Mouse (Mus musculus) kidney, embryonic 15.5 days (tissue): Measurements from ENCODE around the gene Agpat4. TPM values are rescaled to one million over a fixed set of nuclear protein-coding genes. Genes with fewer than 3 reads are reported as not detected.
A peak's percentile ranks its signal among the peaks of the same experiment; 100 is the strongest.

ENCODE experiments used
- ATAC-seq: fragments of 200-750 bp; cut with Nextera tagmentation; replicated peaks from 2 replicates; pipeline ENCODE4 v1.8.0; 2017; ENCODE audit warnings: moderate TSS enrichment; ENCODE audit not compliant: low FRiP score
- H3K27ac ChIP-seq: fragments of 300-500 bp; sonication (generic); 2 replicates; pipeline ENCODE4 v1.5.1; 2015; ENCODE audit warnings: mild to moderate bottlenecking, inconsistent platforms
- H3K27me3 ChIP-seq: fragments of 300-500 bp; sonication (generic); 2 replicates; pipeline ENCODE4 v1.6.1; 2015; ENCODE audit warnings: inconsistent platforms
- H3K36me3 ChIP-seq: fragments of 300-500 bp; sonication (generic); 2 replicates; pipeline ENCODE4 v1.6.1; 2015; ENCODE audit warnings: inconsistent platforms
- H3K4me1 ChIP-seq: fragments of 300-500 bp; sonication (generic); 2 replicates; pipeline ENCODE4 v1.6.1; 2015; ENCODE audit warnings: inconsistent platforms
- H3K4me2 ChIP-seq: fragments of 300-500 bp; sonication (generic); 2 replicates; pipeline ENCODE4 v1.6.1; 2015; ENCODE audit warnings: moderate library complexity, mild to moderate bottlenecking, inconsistent platforms
- H3K4me3 ChIP-seq: fragments of 300-500 bp; sonication (generic); replicated peaks from 2 replicates; pipeline ENCODE4 v1.5.1; 2015; ENCODE audit warnings: mild to moderate bottlenecking, inconsistent platforms
- H3K9ac ChIP-seq: fragments of 300-500 bp; sonication (generic); 2 replicates; pipeline ENCODE4 v1.6.1; 2015; ENCODE audit warnings: mild to moderate bottlenecking, inconsistent platforms
- H3K9me3 ChIP-seq: fragments of 300-500 bp; sonication (generic); replicated peaks from 2 replicates; pipeline ENCODE4 v1.6.1; 2016; ENCODE audit warnings: inconsistent platforms
- WGBS: fragments of 180-500 bp; shearing (Covaris S2); methylation state at CpG from one replicate; pipeline ENCODE4 v1.1.7; 2015; ENCODE audit warnings: mixed read lengths; 5-methylcytosine and 5-hydroxymethylcytosine counted together
- polyA plus RNA-seq: library from polyadenylated mRNA; unstranded; fragments of >200 nt; fragmentation: Nextera tagmentation; extraction: Ambion mirVana; gene quantifications from 2 replicates; pipeline ENCODE4 v1.2.1, GENCODE M21; 2015

Agpat4 gene
- polyA plus RNA-seq, 1 experiment from 2014 or later = 37.2 TPM

DNA sequence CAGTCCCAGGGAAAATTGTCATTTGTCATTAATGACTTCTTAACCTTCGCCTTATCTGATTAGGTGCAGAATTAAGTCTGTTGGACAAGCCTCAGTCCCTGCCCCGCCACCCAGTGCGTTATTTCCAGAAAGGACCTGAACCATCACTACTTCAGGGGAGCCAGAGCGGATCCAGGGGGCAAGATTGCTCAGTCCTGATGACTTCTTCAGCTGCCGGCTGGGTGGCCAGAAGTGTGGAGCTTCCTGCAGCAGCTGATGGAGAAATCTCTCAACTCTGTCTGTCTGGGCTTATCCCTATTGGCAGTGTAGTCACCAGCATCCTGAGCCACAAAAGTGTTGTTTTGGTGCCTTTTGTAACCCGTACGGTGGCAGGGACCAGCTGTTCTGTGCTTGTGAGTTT lies 60.8 kb downstream of the Agpat4 start:
- no peak for ATAC-seq
- Histone ChIP-seq H3K9ac (no peak overlapping the region), H3K27me3 (no peaks in the 10 kb centered on the region), H3K27ac (no peak overlapping the region), H3K4me3 (no peak overlapping the region), H3K4me2 (no peak overlapping the region), H3K4me1 (peaks cover 15% of the 10 kb centered on the region), H3K36me3 (peaks cover 6% of the 10 kb centered on the region), H3K9me3 (peaks cover 6% of the 10 kb centered on the region; the same call in 1 of the 2 replicates)
- 68% methylated on average over 7 of the region's 7 CpGs for WGBS

DNA sequence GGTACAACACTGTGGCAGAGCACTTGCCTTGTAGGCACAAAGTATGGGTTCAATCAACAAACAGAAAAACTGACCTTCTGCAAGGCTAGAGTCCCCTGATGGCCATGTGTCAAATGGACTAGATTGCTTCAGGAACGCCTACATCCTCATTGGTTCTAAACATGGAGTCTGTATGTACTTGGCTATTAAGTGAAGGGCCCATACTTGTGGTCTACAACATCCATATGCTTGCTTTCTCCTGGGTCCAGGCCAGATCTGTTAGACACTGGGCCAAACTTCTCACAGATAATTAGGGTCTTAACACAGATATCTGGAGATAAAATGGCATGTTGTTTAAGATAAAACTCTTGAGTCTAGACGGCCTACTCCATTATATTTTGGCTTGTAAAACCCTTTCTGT lies 61.3 kb downstream of the Agpat4 start:
- no peak overlapping the region for H3K4me2 ChIP-seq
- no peak for ATAC-seq
- peaks cover 6% of the 10 kb centered on the region for H3K36me3 ChIP-seq
- H3K4me3 ChIP-seq = no peak overlapping the region
- H3K9ac ChIP-seq = no peak overlapping the region
- WGBS = 87% methylated on average over 2 of the region's 2 CpGs
- H3K4me1 ChIP-seq = peaks cover 13% of the 10 kb centered on the region
- H3K9me3 ChIP-seq = peaks cover 6% of the 10 kb centered on the region; the same call in 1 of the 2 replicates
- H3K27me3 ChIP-seq = no peaks in the 10 kb centered on the region
- H3K27ac ChIP-seq = no peak overlapping the region

GRCm38 (mm10) chr17:12182702-12183485 lies 64.4 kb downstream of the Agpat4 start:
- no peaks in the 10 kb centered on the region; the same call in 1 of the 2 replicates for H3K36me3 ChIP-seq
- no peak overlapping the region for H3K4me2 ChIP-seq
- H3K4me3 ChIP-seq = no peak overlapping the region
- H3K27ac ChIP-seq = no peak overlapping the region
- ATAC-seq = no peak
- peaks cover 16% of the 10 kb centered on the region for H3K4me1 ChIP-seq
- H3K9ac ChIP-seq = no peak overlapping the region
- H3K9me3 ChIP-seq = no peaks in the 10 kb centered on the region
- no peaks in the 10 kb centered on the region for H3K27me3 ChIP-seq
- 65% methylated on average over 5 of the region's 5 CpGs for WGBS

GRCm38 (mm10) chr17:12184283-12184682 lies 65.8 kb downstream of the Agpat4 start:
- ATAC-seq = no peak
- no peaks in the 10 kb centered on the region for H3K27me3 ChIP-seq
- H3K36me3 ChIP-seq = no peaks in the 10 kb centered on the region; the same call in 1 of the 2 replicates
- 62% methylated on average over 8 of the region's 8 CpGs for WGBS
- H3K9ac ChIP-seq = no peak overlapping the region
- no peak overlapping the region for H3K4me2 ChIP-seq
- peaks cover 5% of the 10 kb centered on the region; the same call in 1 of the 2 replicates for H3K4me1 ChIP-seq
- no peak overlapping the region for H3K27ac ChIP-seq
- no peaks in the 10 kb centered on the region for H3K9me3 ChIP-seq
- no peak overlapping the region for H3K4me3 ChIP-seq

GRCm38 (mm10) chr17:12185855-12186254 lies 67.4 kb downstream of the Agpat4 start:
- Histone ChIP-seq H3K27me3 (no peaks in the 10 kb centered on the region), H3K27ac (no peak overlapping the region), H3K9me3 (no peaks in the 10 kb centered on the region), H3K36me3 (no peaks in the 10 kb centered on the region; the same call in 1 of the 2 replicates), H3K9ac (no peak overlapping the region), H3K4me2 (no peak overlapping the region), H3K4me3 (no peak overlapping the region), H3K4me1 (peaks cover 3% of the 10 kb centered on the region; the same call in 1 of the 2 replicates)
- ATAC-seq = no peak; the same call in 1 of the 2 replicates
- whole genome bisulfite sequencing = 87% methylated on average over 4 of the region's 4 CpGs

DNA sequence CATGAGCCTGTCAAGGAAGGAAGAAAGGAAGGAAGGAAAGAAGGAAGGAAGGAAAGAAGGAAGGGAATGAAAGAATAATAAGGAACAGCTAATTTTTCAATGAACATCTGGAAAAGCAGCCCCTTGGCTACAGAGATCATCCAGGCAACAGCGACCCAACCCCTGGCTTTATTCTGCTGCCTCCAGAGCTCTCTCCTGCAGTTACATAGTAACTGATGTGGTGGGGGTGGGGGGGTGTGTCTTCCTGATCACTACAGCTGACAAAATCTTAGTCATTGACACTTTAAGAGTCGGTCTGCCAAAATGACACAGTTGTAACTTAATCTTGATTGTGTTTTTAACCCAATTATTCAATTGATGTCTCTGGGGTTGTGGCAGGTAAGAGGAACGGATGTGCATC lies 67.8 kb downstream of the Agpat4 start:
- Histone ChIP-seq H3K9me3 (no peaks in the 10 kb centered on the region), H3K9ac (no peak overlapping the region), H3K4me3 (no peak overlapping the region), H3K27me3 (no peaks in the 10 kb centered on the region), H3K4me2 (no peak overlapping the region), H3K36me3 (no peaks in the 10 kb centered on the region; the same call in 1 of the 2 replicates), H3K27ac (no peak overlapping the region), H3K4me1 (peaks cover 3% of the 10 kb centered on the region; the same call in 1 of the 2 replicates)
- no peak for ATAC-seq
- 71% methylated on average over 3 of the region's 3 CpGs for WGBS

GRCm38 (mm10) chr17:12187782-12188181 lies 69.3 kb downstream of the Agpat4 start:
- Histone ChIP-seq H3K27ac (no peak overlapping the region), H3K9me3 (no peaks in the 10 kb centered on the region), H3K4me3 (no peak overlapping the region), H3K27me3 (no peaks in the 10 kb centered on the region), H3K4me2 (no peak overlapping the region), H3K36me3 (no peaks in the 10 kb centered on the region), H3K4me1 (peaks cover 3% of the 10 kb centered on the region; the same call in 1 of the 2 replicates), H3K9ac (no peak overlapping the region)
- WGBS = 55% methylated on average over 1 of the region's 1 CpGs
- no peak for ATAC-seq

GRCm38 (mm10) chr17:12195137-12195536 lies 76.6 kb downstream of the Agpat4 start:
- H3K4me2 ChIP-seq = peak overlapping the region; percentile 36

GRCm38 (mm10) chr17:12195604-12196003 lies 77.1 kb downstream of the Agpat4 start:
- Histone ChIP-seq H3K27ac (peak overlapping the region; percentile 90), H3K9ac (no peak overlapping the region), H3K9me3 (no peaks in the 10 kb centered on the region), H3K27me3 (no peaks in the 10 kb centered on the region), H3K36me3 (peaks cover 14% of the 10 kb centered on the region; the same call in 1 of the 2 replicates), H3K4me3 (no peak overlapping the region; the same call in 1 of the 2 replicates), H3K4me2 (peak overlapping the region; percentile 36), H3K4me1 (peaks cover 25% of the 10 kb centered on the region)
- peak; percentile 90 for ATAC-seq
- 28% methylated on average over 10 of the region's 10 CpGs for WGBS

More at GRCm38 (mm10) chr17:12195137-12195536, 76.6 kb downstream of the Agpat4 start:
- ATAC-seq = peak; percentile 91
- no peak overlapping the region; the same call in 1 of the 2 replicates for H3K4me3 ChIP-seq
- no peaks in the 10 kb centered on the region for H3K9me3 ChIP-seq
- peak overlapping the region; percentile 90 for H3K27ac ChIP-seq
- no peaks in the 10 kb centered on the region for H3K27me3 ChIP-seq
- 9% methylated on average over 5 of the region's 5 CpGs for WGBS
- H3K9ac ChIP-seq = no peak overlapping the region
- peaks cover 12% of the 10 kb centered on the region; the same call in 1 of the 2 replicates for H3K36me3 ChIP-seq
- H3K4me1 ChIP-seq = peaks cover 25% of the 10 kb centered on the region

DNA sequence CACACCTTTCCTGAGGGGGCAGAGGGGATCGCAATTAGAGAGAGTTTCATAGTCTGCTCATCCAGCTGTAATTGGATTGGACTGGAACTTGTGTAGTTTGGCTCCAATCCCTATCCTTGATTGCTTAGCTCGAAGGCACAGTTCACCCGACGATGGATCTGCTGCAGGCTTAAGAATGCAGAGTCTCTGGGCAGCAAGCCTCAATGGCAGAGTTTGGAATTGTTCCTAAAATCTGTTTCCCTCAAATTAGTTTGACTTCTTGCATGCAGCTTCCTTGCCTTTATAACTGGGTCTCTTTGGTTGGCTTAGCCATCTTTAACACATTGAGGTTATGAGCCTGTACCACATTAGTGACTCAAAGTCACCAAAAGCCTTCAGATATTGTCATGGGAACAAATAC lies 81.4 kb downstream of the Agpat4 start:
- peaks cover 36% of the 10 kb centered on the region for H3K4me1 ChIP-seq
- no peak overlapping the region for H3K27ac ChIP-seq
- H3K27me3 ChIP-seq = no peaks in the 10 kb centered on the region
- 77% methylated on average over 4 of the region's 4 CpGs for WGBS
- ATAC-seq = no peak
- H3K9me3 ChIP-seq = no peaks in the 10 kb centered on the region
- H3K36me3 ChIP-seq = peaks cover 14% of the 10 kb centered on the region; the same call in 1 of the 2 replicates
- H3K4me2 ChIP-seq = no peak overlapping the region
- no peak overlapping the region for H3K4me3 ChIP-seq
- no peak overlapping the region for H3K9ac ChIP-seq

DNA sequence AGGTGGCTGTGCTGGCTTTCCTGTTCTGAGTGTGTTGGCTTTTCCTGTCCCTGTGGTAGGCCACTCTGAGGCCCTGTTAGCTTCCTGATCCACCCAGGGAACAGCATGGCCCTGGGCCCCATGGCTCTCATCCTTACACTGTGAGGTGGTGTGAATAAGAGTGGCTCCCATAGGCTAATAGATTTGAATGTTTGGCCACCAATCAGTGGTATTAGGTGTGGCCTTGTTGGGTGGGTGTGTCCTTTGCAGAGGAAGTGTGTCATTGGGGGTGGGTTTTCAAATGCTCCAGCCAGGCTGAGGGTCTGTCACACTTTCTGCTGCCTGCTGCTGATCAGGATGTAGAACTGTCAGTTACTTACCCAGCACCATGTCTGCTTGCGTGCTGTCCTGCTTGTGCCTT lies 82.6 kb downstream of the Agpat4 start:
- ATAC-seq = no peak
- Histone ChIP-seq H3K9me3 (no peaks in the 10 kb centered on the region), H3K4me3 (no peak overlapping the region), H3K27ac (no peak overlapping the region), H3K27me3 (no peaks in the 10 kb centered on the region), H3K9ac (no peak overlapping the region), H3K4me2 (no peak overlapping the region), H3K36me3 (peaks cover 14% of the 10 kb centered on the region; the same call in 1 of the 2 replicates), H3K4me1 (peaks cover 36% of the 10 kb centered on the region)
- 95% methylated on average over 1 of the region's 1 CpGs for WGBS

DNA sequence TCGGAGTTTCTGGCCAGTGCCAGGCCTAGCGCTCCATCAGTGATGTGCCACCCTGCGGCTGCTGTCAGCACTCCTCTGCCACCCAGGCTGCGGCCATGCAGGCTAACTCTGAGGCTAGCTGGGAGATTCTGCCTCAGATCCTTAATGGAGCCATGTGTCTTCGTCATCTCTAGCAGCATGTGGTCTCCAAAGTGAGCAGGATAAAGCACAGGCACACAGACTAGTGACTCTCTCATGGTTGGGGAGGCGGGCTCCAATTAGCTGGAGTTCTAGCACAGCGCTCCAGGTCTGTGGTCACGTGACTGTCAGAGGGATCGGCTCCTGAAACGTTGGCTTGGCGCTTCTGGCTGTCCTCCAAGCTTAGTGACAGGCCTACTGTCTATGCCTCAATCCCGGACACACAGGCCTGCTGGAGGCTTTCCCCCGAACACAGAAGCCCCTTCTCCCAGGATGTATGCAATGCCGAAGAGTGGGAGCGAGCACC lies 85.0 kb downstream of the Agpat4 start:
- Histone ChIP-seq H3K9ac (no peak overlapping the region), H3K36me3 (peaks cover 14% of the 10 kb centered on the region; the same call in 1 of the 2 replicates), H3K27ac (no peak overlapping the region), H3K9me3 (no peaks in the 10 kb centered on the region), H3K4me1 (peaks cover 54% of the 10 kb centered on the region), H3K4me3 (no peak overlapping the region), H3K27me3 (no peaks in the 10 kb centered on the region), H3K4me2 (no peak overlapping the region)
- 77% methylated on average over 15 of the region's 15 CpGs for WGBS
- no peak for ATAC-seq
